Mouse (Mus musculus): ENCODE measurements around the gene Tpi1.

GRCm38 (mm10) chr6:124816611-124817010 lies 2.5 kb upstream of the Tpi1 start:
- TF ChIP-seq CTCF (IDR thresholded peaks at IDR 0.05; ENCODE audit: borderline replicate concordance, extremely low read depth, insufficient read depth, insufficient read length) (no peak), POLR2A (IDR thresholded peaks at IDR 0.05; ENCODE audit: borderline replicate concordance, extremely low read depth, insufficient read depth, insufficient read length, poor library complexity, severe bottlenecking) (no peak)
